Mouse (Mus musculus) liver, postnatal 0 days (tissue): ENCODE results near the gene Rbbp6.

Experiments used
- CTCF ChIP-seq: sonication (generic); IDR thresholded peaks from 2 replicates; pipeline ENCODE4 v1.5.1; 2016; ENCODE audit warnings: antibody characterized with exemption, low read depth
- EP300 ChIP-seq: IDR thresholded peaks from 2 replicates; pipeline ENCODE4 v1.6.1; 2016; ENCODE audit warnings: antibody characterized with exemption, low read depth, mild to moderate bottlenecking

DNA sequence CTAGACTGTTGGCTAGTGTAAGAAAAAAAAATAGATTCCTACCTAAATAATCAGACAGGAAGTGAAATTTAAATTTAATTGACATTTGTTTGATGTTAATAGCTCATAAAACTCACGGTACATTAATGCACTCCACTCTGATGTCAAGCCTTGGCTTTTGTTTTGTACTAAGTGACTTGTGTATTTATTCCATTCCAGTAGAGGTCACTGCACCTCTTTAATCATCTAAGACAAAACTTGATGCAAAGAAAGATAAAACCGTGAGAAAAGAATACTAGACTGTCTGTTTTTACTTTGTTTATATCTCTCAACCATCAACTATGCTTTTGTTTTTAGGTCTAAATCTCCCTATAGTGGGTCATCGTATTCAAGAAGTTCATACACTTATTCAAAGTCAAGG lies 32.7 kb downstream of the Rbbp6 start:
- no peak for TF ChIP-seq CTCF
- no peak for TF ChIP-seq EP300
